Mouse (Mus musculus) ES-Bruce4 (cell line): ENCODE data around the gene St3gal6.

Experiments used
- CTCF ChIP-seq: IDR thresholded peaks from one replicate; pipeline ENCODE4 v1.8.1; 2011; ENCODE audit warnings: low read depth, low read length
- POLR2A ChIP-seq: IDR thresholded peaks from one replicate; pipeline ENCODE4 v1.8.1; 2011; ENCODE audit warnings: low read length; ENCODE audit not compliant: insufficient read depth

GRCm38 (mm10) chr16:58497886-58498713 is 25.9 kb downstream of the St3gal6 start:
- no peak for TF ChIP-seq CTCF
- TF ChIP-seq POLR2A = no peak
